Mouse (Mus musculus): ENCODE measurements around the gene Amz1. TPM values are rescaled to one million over a fixed set of nuclear protein-coding genes. Genes with fewer than 3 reads are reported as not detected.

The Amz1 gene
- polyA plus RNA-seq (2015; fragmentation: Nextera tagmentation; extraction: Ambion mirVana): 1.6 and 2.1 TPM in 2 replicates

GRCm38 (mm10) chr5:140723822-140724221, at the start of gene Amz1:
Amz1 (plus strand) TSS chr5:140724127.
- peak within 1 kb of the TSS; percentile 20; the same call in 1 of the 2 replicates for H3K4me2 ChIP-seq
- H3K9me3 ChIP-seq: peaks cover 3% of the 10 kb centered on the region; the same call in 1 of the 2 replicates
- H3K27me3 ChIP-seq: no peaks in the 10 kb centered on the region
- no peak within 1 kb of the TSS for H3K4me3 ChIP-seq
- H3K36me3 ChIP-seq: peaks cover 14% of the 10 kb centered on the region
- peaks cover 30% of the 10 kb centered on the region for H3K4me1 ChIP-seq (replicated peaks)
- no peak within 1 kb of the TSS for H3K27ac ChIP-seq (replicated peaks)
- 49% methylated on average over 13 of the region's 13 CpGs for WGBS
- H3K9ac ChIP-seq: 0 out of 2 replicates have a peak within 1 kb of the TSS, but pooled peaks have one; percentile 12
- peak; percentile 64 for ATAC-seq (ENCODE audit: low read depth)

DNA sequence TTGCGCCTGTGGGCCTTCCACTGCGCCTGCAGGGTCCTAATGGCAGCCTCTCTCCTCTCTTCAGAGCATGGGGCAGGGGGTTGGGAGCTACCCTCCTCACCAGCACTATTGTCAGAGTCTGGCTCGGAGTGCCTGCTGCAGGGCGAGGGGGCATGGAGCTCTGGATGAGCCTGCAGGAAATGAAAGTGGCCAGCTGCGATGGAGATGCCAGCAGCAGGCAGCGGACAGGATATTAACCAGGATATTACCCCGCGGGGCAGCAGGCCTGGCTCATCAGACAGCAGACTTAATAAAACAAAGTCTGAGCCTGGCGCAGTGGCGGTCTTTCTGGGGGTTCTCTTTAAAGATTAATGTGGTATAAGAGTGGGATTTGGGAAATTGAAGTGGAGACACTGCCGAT, 48.8 kb upstream of the Amz1 start:
- 0 out of 2 replicates have a peak, but pooled peaks have one; percentile 18 for ATAC-seq (ENCODE audit: low read depth)
- no peaks in the 10 kb centered on the region for H3K27me3 ChIP-seq
- H3K4me3 ChIP-seq: no peak overlapping the region
- H3K9me3 ChIP-seq: no peaks in the 10 kb centered on the region
- peak overlapping the region; percentile 36 for H3K9ac ChIP-seq
- peaks cover 14% of the 10 kb centered on the region for H3K4me1 ChIP-seq (replicated peaks)
- H3K4me2 ChIP-seq: no peak overlapping the region
- WGBS: 67% methylated on average over 11 of the region's 11 CpGs
- H3K27ac ChIP-seq (replicated peaks): peak overlapping the region; percentile 76
- peaks cover 72% of the 10 kb centered on the region for H3K36me3 ChIP-seq

DNA sequence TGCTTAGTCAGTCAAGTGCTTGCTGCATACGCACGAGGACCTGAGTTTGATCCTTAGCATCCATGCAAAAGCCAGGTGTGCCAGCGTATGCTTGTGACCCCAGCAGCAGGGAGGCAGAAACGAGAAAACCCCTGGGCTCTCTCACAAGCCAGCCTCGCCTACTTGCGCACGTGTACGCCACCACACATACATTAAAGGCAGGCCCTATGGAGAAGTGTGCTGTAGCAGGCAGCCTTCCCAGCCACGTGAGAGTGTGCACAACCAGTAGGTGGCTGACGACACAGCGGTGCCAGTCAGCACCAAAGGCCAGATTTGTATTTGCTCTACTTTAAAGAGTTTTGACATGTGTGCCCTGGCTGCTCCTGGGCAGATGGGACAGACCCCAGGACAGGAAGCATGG, 48.3 kb upstream of the Amz1 start:
- no peaks in the 10 kb centered on the region for H3K27me3 ChIP-seq
- H3K4me2 ChIP-seq: no peak overlapping the region
- no peak overlapping the region for H3K9ac ChIP-seq
- peaks cover 74% of the 10 kb centered on the region for H3K36me3 ChIP-seq
- WGBS: 79% methylated on average over 11 of the region's 11 CpGs
- H3K4me3 ChIP-seq: no peak overlapping the region
- peak overlapping the region; percentile 76 for H3K27ac ChIP-seq (replicated peaks)
- peaks cover 14% of the 10 kb centered on the region for H3K4me1 ChIP-seq (replicated peaks)
- H3K9me3 ChIP-seq: no peaks in the 10 kb centered on the region
- ATAC-seq (ENCODE audit: low read depth): no peak

DNA sequence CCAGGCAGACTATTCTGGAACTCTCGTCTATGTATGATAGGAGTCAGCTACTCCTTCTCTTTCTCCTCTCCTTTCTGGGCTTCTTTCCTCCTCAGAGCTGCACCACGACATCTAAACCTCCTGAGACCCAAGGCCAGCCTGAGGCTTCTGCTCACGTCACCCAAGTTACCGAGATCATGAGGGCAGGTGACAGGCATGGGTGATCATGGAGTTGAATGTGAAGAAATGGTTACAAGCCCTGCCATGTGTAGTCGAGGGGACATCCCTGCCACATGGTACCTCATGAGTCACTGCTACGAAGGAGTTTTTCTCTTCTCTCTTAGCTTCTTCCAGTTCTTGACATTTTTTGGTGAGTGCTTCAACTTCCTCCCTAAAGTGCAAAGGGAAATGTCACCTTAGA, 46.8 kb upstream of the Amz1 start:
- Histone ChIP-seq H3K36me3 (peaks cover 72% of the 10 kb centered on the region), H3K27me3 (no peaks in the 10 kb centered on the region)
- 89% methylated on average over 6 of the region's 6 CpGs for WGBS

GRCm38 (mm10) chr5:140680051-140680450, 43.9 kb upstream of the Amz1 start:
- WGBS: 94% methylated on average over 6 of the region's 6 CpGs
- Histone ChIP-seq H3K4me3 (no peak overlapping the region), H3K27ac (replicated peaks) (no peak overlapping the region), H3K27me3 (no peaks in the 10 kb centered on the region), H3K9ac (no peak overlapping the region), H3K4me1 (replicated peaks) (peaks cover 10% of the 10 kb centered on the region), H3K36me3 (peaks cover 67% of the 10 kb centered on the region), H3K9me3 (no peaks in the 10 kb centered on the region), H3K4me2 (no peak overlapping the region)
- no peak for ATAC-seq (ENCODE audit: low read depth)

More for the DNA sequence above, 46.8 kb upstream of the Amz1 start:
- Histone ChIP-seq H3K9ac (no peak overlapping the region), H3K27ac (replicated peaks) (no peak overlapping the region), H3K4me1 (replicated peaks) (peaks cover 14% of the 10 kb centered on the region), H3K4me3 (no peak overlapping the region), H3K4me2 (no peak overlapping the region), H3K9me3 (no peaks in the 10 kb centered on the region)
- no peak for ATAC-seq (ENCODE audit: low read depth)

DNA sequence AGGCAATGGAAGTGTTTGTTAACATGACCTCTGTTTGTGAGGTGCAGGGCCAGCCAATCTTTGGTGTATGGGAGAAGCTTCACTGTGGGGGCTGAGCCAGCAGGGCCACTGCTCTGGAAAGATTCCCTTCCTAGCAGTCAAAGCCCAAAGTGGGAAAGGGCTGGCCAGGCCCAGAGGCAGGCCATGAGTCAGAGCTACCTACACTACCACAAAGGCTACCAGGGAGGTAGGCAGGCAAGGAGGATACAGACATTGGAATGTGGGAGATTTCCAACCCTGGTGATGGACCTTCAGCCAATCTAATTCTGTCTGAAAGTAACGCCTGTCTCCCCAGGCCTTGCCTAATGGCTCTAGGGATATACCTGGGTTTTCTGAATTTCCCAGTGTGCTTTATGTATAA, 43.0 kb upstream of the Amz1 start:
- H3K4me1 ChIP-seq (replicated peaks): peaks cover 1% of the 10 kb centered on the region
- peaks cover 68% of the 10 kb centered on the region for H3K36me3 ChIP-seq
- H3K27me3 ChIP-seq: no peaks in the 10 kb centered on the region
- no peak overlapping the region for H3K4me2 ChIP-seq
- 97% methylated on average over 1 of the region's 1 CpGs for WGBS
- no peak for ATAC-seq (ENCODE audit: low read depth)
- no peak overlapping the region for H3K4me3 ChIP-seq
- H3K9me3 ChIP-seq: no peaks in the 10 kb centered on the region
- no peak overlapping the region for H3K27ac ChIP-seq (replicated peaks)
- no peak overlapping the region for H3K9ac ChIP-seq

GRCm38 (mm10) chr5:140682113-140682512, 41.8 kb upstream of the Amz1 start:
- no peak overlapping the region for H3K4me2 ChIP-seq
- WGBS: 94% methylated on average over 6 of the region's 6 CpGs
- no peaks in the 10 kb centered on the region for H3K9me3 ChIP-seq
- no peak overlapping the region for H3K27ac ChIP-seq (replicated peaks)
- H3K36me3 ChIP-seq: peaks cover 68% of the 10 kb centered on the region
- H3K4me3 ChIP-seq: no peak overlapping the region
- no peak for ATAC-seq (ENCODE audit: low read depth)
- H3K4me1 ChIP-seq (replicated peaks): no peaks in the 10 kb centered on the region
- H3K9ac ChIP-seq: no peak overlapping the region
- H3K27me3 ChIP-seq: no peaks in the 10 kb centered on the region

- H3K4me1 ChIP-seq (replicated peaks): no peaks in the 10 kb centered on the region
- 0 out of 2 replicates have a peak overlapping the region, but pooled peaks have one; percentile 34 for H3K9ac ChIP-seq
- no peak overlapping the region for H3K4me2 ChIP-seq
- 61% methylated on average over 16 of the region's 16 CpGs for WGBS
- no peak overlapping the region for H3K4me3 ChIP-seq
- H3K27me3 ChIP-seq: no peaks in the 10 kb centered on the region
- H3K9me3 ChIP-seq: no peaks in the 10 kb centered on the region
- peaks cover 69% of the 10 kb centered on the region for H3K36me3 ChIP-seq
- H3K27ac ChIP-seq (replicated peaks): no peak overlapping the region
- ATAC-seq (ENCODE audit: low read depth): peak; percentile 70
These were observed 39.4 kb upstream of the Amz1 start for GRCm38 (mm10) chr5:140684343-140685148.

DNA sequence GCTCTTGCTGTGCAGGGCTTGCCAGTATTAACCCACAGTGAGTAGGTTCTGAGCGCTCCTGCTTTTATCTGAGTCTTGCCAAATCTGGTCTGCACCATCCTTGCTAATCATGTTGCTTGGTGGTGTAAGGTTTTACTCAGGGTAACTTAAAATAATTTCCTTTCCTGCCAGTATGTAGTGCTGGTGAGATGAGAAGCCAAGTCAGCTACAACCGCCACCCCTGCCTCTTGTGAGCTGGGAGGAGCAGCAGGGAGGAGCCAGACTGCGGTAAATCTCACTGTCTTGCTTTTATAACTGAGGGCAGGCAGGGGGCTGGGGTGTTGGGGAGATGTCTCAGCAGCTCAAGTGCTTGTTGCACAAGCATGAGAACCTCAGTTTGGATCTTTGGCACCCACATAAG, 35.5 kb upstream of the Amz1 start:
- no peak overlapping the region for H3K4me3 ChIP-seq
- no peak overlapping the region for H3K27ac ChIP-seq (replicated peaks)
- H3K4me2 ChIP-seq: no peak overlapping the region
- H3K9ac ChIP-seq: no peak overlapping the region
- H3K9me3 ChIP-seq: no peaks in the 10 kb centered on the region
- no peaks in the 10 kb centered on the region for H3K4me1 ChIP-seq (replicated peaks)
- H3K27me3 ChIP-seq: no peaks in the 10 kb centered on the region
- ATAC-seq (ENCODE audit: low read depth): no peak
- 71% methylated on average over 3 of the region's 3 CpGs for WGBS
- peaks cover 81% of the 10 kb centered on the region for H3K36me3 ChIP-seq

DNA sequence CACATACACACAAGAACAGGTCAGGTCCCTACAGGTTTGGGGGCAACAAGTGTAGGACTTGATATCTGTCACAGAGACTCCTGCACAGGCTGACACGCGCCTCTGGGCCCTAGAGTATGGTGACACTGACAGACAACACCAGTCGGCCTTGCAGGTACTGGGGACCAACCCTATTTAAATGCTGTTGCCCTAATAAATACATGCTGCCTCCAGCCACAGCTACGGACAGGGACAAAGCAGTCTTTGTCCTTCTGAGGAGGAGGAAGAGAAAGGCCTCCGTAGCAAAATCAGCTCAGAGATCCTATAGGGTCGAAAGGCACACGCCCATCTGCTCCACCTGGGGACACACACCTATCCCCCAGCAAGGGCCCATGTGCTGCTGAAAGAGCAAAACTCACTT, 27.9 kb upstream of the Amz1 start:
- H3K4me3 ChIP-seq: no peak overlapping the region
- H3K27ac ChIP-seq (replicated peaks): no peak overlapping the region
- peaks cover 61% of the 10 kb centered on the region for H3K36me3 ChIP-seq
- H3K27me3 ChIP-seq: no peaks in the 10 kb centered on the region
- peaks cover 18% of the 10 kb centered on the region for H3K4me1 ChIP-seq (replicated peaks)
- no peak overlapping the region for H3K4me2 ChIP-seq
- no peak for ATAC-seq (ENCODE audit: low read depth)
- no peaks in the 10 kb centered on the region for H3K9me3 ChIP-seq
- 74% methylated on average over 7 of the region's 7 CpGs for WGBS
- H3K9ac ChIP-seq: no peak overlapping the region

- no peak overlapping the region for H3K27ac ChIP-seq (replicated peaks)
- H3K36me3 ChIP-seq: peaks cover 37% of the 10 kb centered on the region
- no peak overlapping the region for H3K4me3 ChIP-seq
- WGBS: 89% methylated on average over 9 of the region's 9 CpGs
- H3K9me3 ChIP-seq: no peaks in the 10 kb centered on the region
- ATAC-seq (ENCODE audit: low read depth): no peak
- H3K27me3 ChIP-seq: no peaks in the 10 kb centered on the region
- H3K4me1 ChIP-seq (replicated peaks): peaks cover 42% of the 10 kb centered on the region
- no peak overlapping the region for H3K4me2 ChIP-seq
- H3K9ac ChIP-seq: peak overlapping the region; percentile 10; the same call in 1 of the 2 replicates
These were observed 24.2 kb upstream of the Amz1 start for GRCm38 (mm10) chr5:140699776-140700175.

GRCm38 (mm10) chr5:140701661-140702060, 22.3 kb upstream of the Amz1 start:
- under 1% methylated on average over 25 of the region's 25 CpGs for WGBS
- H3K27me3 ChIP-seq: no peaks in the 10 kb centered on the region
- peak overlapping the region; percentile 89 for H3K9ac ChIP-seq
- peaks cover 57% of the 10 kb centered on the region for H3K4me1 ChIP-seq (replicated peaks)
- H3K36me3 ChIP-seq: peaks cover 23% of the 10 kb centered on the region
- H3K9me3 ChIP-seq: no peaks in the 10 kb centered on the region
- H3K4me3 ChIP-seq: peak overlapping the region; percentile 77
- ATAC-seq (ENCODE audit: low read depth): peak; percentile 3
- H3K4me2 ChIP-seq: peak overlapping the region; percentile 90
- peak overlapping the region; percentile 86 for H3K27ac ChIP-seq (replicated peaks)
